Mouse (Mus musculus): Measurements from ENCODE around the gene Ccnl2. TPM values are rescaled to one million over a fixed set of nuclear protein-coding genes. Genes with fewer than 3 reads are reported as not detected.

The Ccnl2 gene
- polyA plus RNA-seq, 2 experiments, result 51.2 to 65.8 TPM

- Histone ChIP-seq H3K36me3 (replicated peaks; ENCODE audit: control insufficient read depth, insufficient read depth, low read depth) (peaks cover 19% of the 10 kb centered on the region), H3K9me3 (ENCODE audit: control insufficient read depth, low read length) (no peaks in the 10 kb centered on the region), H3K27ac (peak within 1 kb of the TSS; percentile 76), H3K4me1 (replicated peaks; ENCODE audit: control insufficient read depth in 2 of 2, insufficient read depth in 2 of 2, low read length in 1 of 2) (peaks cover 10 to 13% of the 10 kb centered on the region in 2 experiments), H3K4me3 (ENCODE audit: insufficient read depth in 1 of 2, low read depth in 2 of 2, low read length in 2 of 2) (peak within 1 kb of the TSS; percentile 90 to 97), H3K9ac (replicated peaks) (peak within 1 kb of the TSS; percentile 74), H3K4me2 (ENCODE audit: low read depth) (peak within 1 kb of the TSS; percentile 97), H3K27me3 (ENCODE audit: control insufficient read depth, insufficient read depth, low read length) (no peaks in the 10 kb centered on the region; the same call in 1 of the 2 replicates)
- WGBS (ENCODE audit: insufficient replicate concordance), result 7% methylated on average over 12 of the region's 12 CpGs
- DNase-seq (ENCODE audit: low read depth in 3 of 3, low spot score in 3 of 3) (peak in 1 of 3 experiments; percentile 39), ATAC-seq (ENCODE audit: insufficient read depth) (peak; percentile 60)
- TF ChIP-seq CTCF (IDR thresholded peaks at IDR 0.05; ENCODE audit: low read depth) (peak; percentile 44), EP300 (IDR thresholded peaks at IDR 0.05; ENCODE audit: low read depth) (no peak)
Measured at GRCm38 (mm10) chr4:155802741-155803339, 9.4 kb upstream of the Ccnl2 start, which contains the start of gene Mrpl20. Gene Mrpl20, plus strand, starts transcription at chr4:155802878.

GRCm38 (mm10) chr4:155803340-155804041 is 8.8 kb upstream of the Ccnl2 start:
- H3K36me3 ChIP-seq (replicated peaks; ENCODE audit: control insufficient read depth, insufficient read depth, low read depth), result peaks cover 26% of the 10 kb centered on the region
- peak overlapping the region; percentile 97 for H3K4me2 ChIP-seq (ENCODE audit: low read depth)
- no peaks in the 10 kb centered on the region; the same call in 1 of the 2 replicates for H3K27me3 ChIP-seq (ENCODE audit: control insufficient read depth, insufficient read depth, low read length)
- under 1% methylated on average over 58 of the region's 58 CpGs for WGBS (ENCODE audit: insufficient replicate concordance)
- peak overlapping the region; percentile 76 for H3K27ac ChIP-seq
- ATAC-seq (ENCODE audit: insufficient read depth) (peak; percentile 99), DNase-seq (ENCODE audit: low read depth in 3 of 3, low spot score in 3 of 3) (peak; percentile 90 to 92 (median 92))
- TF ChIP-seq EP300 (IDR thresholded peaks at IDR 0.05; ENCODE audit: low read depth) (peak; percentile 43; the same call in 1 of the 2 replicates), CTCF (IDR thresholded peaks at IDR 0.05; ENCODE audit: low read depth) (no peak)
- H3K9me3 ChIP-seq (ENCODE audit: control insufficient read depth, low read length), result no peaks in the 10 kb centered on the region
- H3K4me3 ChIP-seq (ENCODE audit: insufficient read depth in 1 of 2, low read depth in 2 of 2, low read length in 2 of 2), result peak overlapping the region; percentile 90 to 97
- H3K4me1 ChIP-seq (replicated peaks; ENCODE audit: control insufficient read depth in 2 of 2, insufficient read depth in 2 of 2, low read length in 1 of 2), result peaks cover 10 to 13% of the 10 kb centered on the region in 2 experiments
- peak overlapping the region; percentile 74 for H3K9ac ChIP-seq (replicated peaks)

GRCm38 (mm10) chr4:155807841-155808240 is 4.4 kb upstream of the Ccnl2 start:
- Histone ChIP-seq H3K4me1 (replicated peaks; ENCODE audit: control insufficient read depth in 2 of 2, insufficient read depth in 2 of 2, low read length in 1 of 2) (peaks cover 12 to 19% of the 10 kb centered on the region in 2 experiments), H3K9me3 (ENCODE audit: control insufficient read depth, low read length) (no peaks in the 10 kb centered on the region), H3K4me2 (ENCODE audit: low read depth) (no peak overlapping the region), H3K36me3 (replicated peaks; ENCODE audit: control insufficient read depth, insufficient read depth, low read depth) (peaks cover 48% of the 10 kb centered on the region), H3K9ac (replicated peaks) (no peak overlapping the region), H3K27ac (no peak overlapping the region), H3K27me3 (ENCODE audit: control insufficient read depth, insufficient read depth, low read length) (no peaks in the 10 kb centered on the region), H3K4me3 (ENCODE audit: insufficient read depth in 1 of 2, low read depth in 2 of 2, low read length in 2 of 2) (no peak overlapping the region)
- ATAC-seq (ENCODE audit: insufficient read depth), result no peak
- 70% methylated on average over 3 of the region's 3 CpGs for WGBS (ENCODE audit: insufficient replicate concordance)
- TF ChIP-seq CTCF (IDR thresholded peaks at IDR 0.05; ENCODE audit: low read depth) (no peak), EP300 (IDR thresholded peaks at IDR 0.05; ENCODE audit: low read depth) (no peak)
- DNase-seq (ENCODE audit: low read depth in 3 of 3, low spot score in 3 of 3), result no peak

GRCm38 (mm10) chr4:155812665-155813181 is 434 bp downstream of the Ccnl2 start:
- ATAC-seq (ENCODE audit: insufficient read depth), result peak; percentile 51
- Histone ChIP-seq H3K4me2 (ENCODE audit: low read depth) (peak overlapping the region; percentile 89), H3K27me3 (ENCODE audit: control insufficient read depth, insufficient read depth, low read length) (no peaks in the 10 kb centered on the region), H3K4me1 (replicated peaks; ENCODE audit: control insufficient read depth in 2 of 2, insufficient read depth in 2 of 2, low read length in 1 of 2) (peaks cover 14 to 19% of the 10 kb centered on the region in 2 experiments), H3K4me3 (ENCODE audit: insufficient read depth in 1 of 2, low read depth in 2 of 2, low read length in 2 of 2) (peak overlapping the region; percentile 84 to 97), H3K36me3 (replicated peaks; ENCODE audit: control insufficient read depth, insufficient read depth, low read depth) (peaks cover 69% of the 10 kb centered on the region), H3K27ac (peak overlapping the region; percentile 43), H3K9ac (replicated peaks) (peak overlapping the region; percentile 96), H3K9me3 (ENCODE audit: control insufficient read depth, low read length) (no peaks in the 10 kb centered on the region)
- DNase-seq (ENCODE audit: low read depth in 3 of 3, low spot score in 3 of 3), result no peak
- TF ChIP-seq CTCF (IDR thresholded peaks at IDR 0.05; ENCODE audit: low read depth), result no peak
- TF ChIP-seq EP300 (IDR thresholded peaks at IDR 0.05; ENCODE audit: low read depth), result no peak
- under 1% methylated on average over 49 of the region's 49 CpGs for WGBS (ENCODE audit: insufficient replicate concordance)

GRCm38 (mm10) chr4:155817533-155817932 is 5.2 kb downstream of the Ccnl2 start:
- Histone ChIP-seq H3K4me2 (ENCODE audit: low read depth) (no peak overlapping the region), H3K9me3 (ENCODE audit: control insufficient read depth, low read length) (no peaks in the 10 kb centered on the region), H3K9ac (replicated peaks) (no peak overlapping the region), H3K36me3 (replicated peaks; ENCODE audit: control insufficient read depth, insufficient read depth, low read depth) (peaks cover 85% of the 10 kb centered on the region), H3K27ac (no peak overlapping the region), H3K4me3 (ENCODE audit: insufficient read depth in 1 of 2, low read depth in 2 of 2, low read length in 2 of 2) (no peak overlapping the region), H3K27me3 (ENCODE audit: control insufficient read depth, insufficient read depth, low read length) (no peaks in the 10 kb centered on the region), H3K4me1 (replicated peaks; ENCODE audit: control insufficient read depth in 2 of 2, insufficient read depth in 2 of 2, low read length in 1 of 2) (peaks cover 10 to 11% of the 10 kb centered on the region in 2 experiments)
- ATAC-seq (ENCODE audit: insufficient read depth) (no peak), DNase-seq (ENCODE audit: low read depth in 3 of 3, low spot score in 3 of 3) (no peak)
- WGBS (ENCODE audit: insufficient replicate concordance), result 77% methylated on average over 4 of the region's 4 CpGs
- TF ChIP-seq EP300 (IDR thresholded peaks at IDR 0.05; ENCODE audit: low read depth) (no peak), CTCF (IDR thresholded peaks at IDR 0.05; ENCODE audit: low read depth) (no peak)
